Mouse (Mus musculus) cerebellum, adult 2 months (tissue): ENCODE data around the gene Siglec1.

Source experiments
- CTCF ChIP-seq: fragments of 200-500 bp; IDR thresholded peaks from 2 replicates; pipeline ENCODE4 v1.5.1; 2011; ENCODE audit warnings: low read depth, mild to moderate bottlenecking, control low read depth, low read length, moderate library complexity, borderline replicate concordance; ENCODE audit not compliant: insufficient read depth
- POLR2A ChIP-seq: fragments of 200-500 bp; IDR thresholded peaks from 2 replicates; pipeline ENCODE4 v1.6.1; 2011; ENCODE audit warnings: low read length, control low read depth, borderline replicate concordance; ENCODE audit not compliant: insufficient read depth

- no peak for TF ChIP-seq CTCF
- no peak for TF ChIP-seq POLR2A
Measured at GRCm38 (mm10) chr2:131096101-131096795, 9.7 kb upstream of the Siglec1 start.
